Mouse (Mus musculus): ENCODE data around the gene Gm45208.
"Not testable (repeated sequence)": the region's sequence is repeated elsewhere in the genome, so short reads cannot be mapped to it uniquely, and the experiment has no call there.

Gene Gm45208

GRCm38 (mm10) chrX:7727176-7727575 is 5.1 kb downstream of the Gm45208 start:
- in situ Hi-C loops (cut with MboI, MseI), result no loop called here

- in situ Hi-C loops (cut with MboI, MseI), result no loop called here
These were observed 6.3 kb downstream of the Gm45208 start, which contains the start of gene Praf2 for GRCm38 (mm10) chrX:7728215-7728921. Praf2 (plus strand) TSS chrX:7728439.

GRCm38 (mm10) chrX:7728922-7729265 is 6.8 kb downstream of the Gm45208 start:
- in situ Hi-C loops (cut with MboI, MseI), result no loop called here

GRCm38 (mm10) chrX:7733571-7734156 is 11.6 kb downstream of the Gm45208 start:
- in situ Hi-C loops (cut with MboI, MseI), result no loop called here

- in situ Hi-C loops (cut with MboI, MseI), result no loop called here
These were observed 17.5 kb downstream of the Gm45208 start for GRCm38 (mm10) chrX:7739336-7740081.

DNA sequence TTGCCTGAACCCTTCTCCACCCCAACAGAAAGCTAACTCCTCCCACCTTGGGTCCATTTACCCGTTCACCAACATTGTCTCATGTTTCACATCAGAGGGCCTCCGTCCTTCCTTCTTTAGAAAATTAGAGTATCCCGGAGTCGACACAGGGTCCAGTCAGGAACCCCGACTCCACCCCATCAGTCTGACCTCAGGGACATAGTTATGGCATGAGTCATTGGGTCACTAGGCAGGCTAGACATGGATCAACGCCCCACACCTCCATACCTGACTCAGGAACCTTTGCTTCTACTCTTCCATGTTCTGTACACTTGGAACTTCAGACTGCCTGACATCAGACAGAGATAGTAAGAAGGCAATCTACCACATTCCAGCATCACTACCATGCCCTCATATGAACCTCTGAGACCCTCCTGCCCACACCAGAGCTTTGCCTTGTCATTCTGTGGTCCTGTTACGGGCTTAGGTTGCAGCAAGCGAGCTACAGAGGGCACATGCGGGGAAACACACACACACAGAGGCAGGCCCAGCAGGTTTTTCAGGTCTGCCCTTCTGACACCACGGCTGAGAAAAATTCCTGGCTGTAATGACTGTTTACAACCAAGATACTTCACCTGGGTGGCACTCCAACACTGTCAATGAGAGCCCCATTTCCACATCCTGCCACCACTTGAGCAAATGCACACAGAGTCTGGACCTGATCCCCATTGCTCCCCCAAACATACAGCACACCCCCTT is 18.2 kb downstream of the Gm45208 start:
- in situ Hi-C loops (cut with MboI, MseI), result no loop called here

- in situ Hi-C loops (cut with MboI, MseI), result no loop called here
These were observed 19.1 kb downstream of the Gm45208 start for GRCm38 (mm10) chrX:7741103-7741502.

DNA sequence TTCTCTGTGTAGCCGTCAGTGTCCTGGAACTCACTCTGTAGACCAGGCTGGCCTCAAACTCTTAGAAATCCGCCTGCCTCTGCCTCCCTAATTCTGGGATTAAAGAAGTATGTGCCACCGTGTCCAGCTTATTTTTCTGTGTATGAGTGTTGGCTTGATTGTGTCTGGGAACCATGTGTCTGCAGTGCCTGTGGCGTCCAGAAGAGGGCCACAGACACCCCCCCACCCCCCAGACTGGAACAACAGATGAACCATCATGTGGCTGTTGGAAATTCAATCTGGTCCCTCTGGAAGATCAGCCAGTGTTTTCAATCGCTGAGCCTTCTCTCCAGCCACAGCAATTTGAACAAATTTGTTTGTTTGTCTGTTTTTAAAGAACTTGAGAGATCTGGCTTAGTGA is 21.4 kb downstream of the Gm45208 start:
- in situ Hi-C loops (cut with MboI, MseI), result no loop called here

DNA sequence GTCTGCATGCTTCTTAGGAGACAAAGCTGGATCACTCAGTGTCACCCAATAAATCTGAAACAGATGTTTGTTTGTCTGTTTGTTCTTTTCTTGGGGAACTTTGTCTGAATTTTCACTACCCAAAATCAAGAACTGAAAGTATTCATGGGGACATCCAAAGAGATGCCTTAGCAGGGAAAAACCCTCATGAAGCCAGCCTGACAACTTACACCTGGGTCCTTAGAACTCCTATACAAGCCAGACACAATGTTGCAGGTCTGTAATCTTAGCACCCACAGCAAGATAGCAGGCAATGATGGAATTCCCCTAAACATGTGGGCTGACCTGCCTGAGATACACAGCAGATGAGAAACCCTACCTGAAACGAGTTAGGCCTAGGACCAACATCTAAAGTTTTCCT is 22.9 kb downstream of the Gm45208 start:
- in situ Hi-C loops (cut with MboI, MseI), result no loop called here

- in situ Hi-C loops (cut with MboI, MseI), result no loop called here
These were observed 23.4 kb downstream of the Gm45208 start for GRCm38 (mm10) chrX:7745429-7745828.

- in situ Hi-C loops (cut with MboI, MseI), result no loop called here
These were observed 28.5 kb downstream of the Gm45208 start, which contains the start of gene Ccdc120 for GRCm38 (mm10) chrX:7750432-7751116. Ccdc120 (minus strand) TSS chrX:7750905.

- in situ Hi-C loops (cut with MboI, MseI), result not testable (repeated sequence)
These were observed 31.6 kb downstream of the Gm45208 start for GRCm38 (mm10) chrX:7753627-7754026.

GRCm38 (mm10) chrX:7762137-7762920 is 40.3 kb downstream of the Gm45208 start, which contains the start of gene Tfe3:
Tfe3 (plus strand) TSS chrX:7762560.
- in situ Hi-C loops (cut with MboI, MseI), result no loop called here

DNA sequence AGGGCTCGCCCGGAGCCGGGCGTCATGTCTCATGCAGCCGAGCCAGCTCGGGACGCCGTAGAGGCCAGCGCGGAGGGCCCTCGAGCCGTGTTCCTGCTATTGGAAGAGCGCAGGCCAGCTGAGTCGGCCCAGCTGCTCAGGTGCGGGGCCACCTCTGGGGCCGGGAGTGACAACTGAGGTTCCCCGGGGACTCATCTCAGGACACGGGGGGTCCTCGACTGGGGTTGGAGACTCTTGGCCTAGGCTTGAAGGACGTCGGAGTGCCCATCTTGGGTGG is 40.8 kb downstream of the Gm45208 start:
- in situ Hi-C loops (cut with MboI, MseI), result no loop called here

GRCm38 (mm10) chrX:7763631-7764393 is 41.8 kb downstream of the Gm45208 start:
- in situ Hi-C loops (cut with MboI, MseI), result no loop called here

GRCm38 (mm10) chrX:7764657-7765280 is 42.7 kb downstream of the Gm45208 start:
- in situ Hi-C loops (cut with MboI, MseI), result no loop called here

DNA sequence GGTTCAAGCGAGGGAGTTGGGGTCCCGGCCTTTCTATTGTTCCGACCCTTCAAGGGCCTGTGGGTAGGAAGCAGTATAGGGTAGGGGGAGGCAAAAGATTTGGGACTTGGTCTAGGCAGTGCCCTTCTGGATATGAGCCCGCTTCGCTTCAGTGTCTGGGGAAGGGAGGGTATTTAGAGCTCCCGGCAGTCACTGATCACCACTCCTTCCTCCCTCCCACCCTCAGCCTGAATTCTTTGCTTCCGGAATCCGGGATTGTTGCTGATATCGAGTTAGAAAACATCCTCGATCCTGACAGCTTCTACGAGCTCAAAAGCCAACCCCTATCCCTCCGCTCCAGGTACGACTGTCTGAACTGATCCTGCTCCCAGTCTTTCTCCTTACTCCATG is 43.2 kb downstream of the Gm45208 start:
- in situ Hi-C loops (cut with MboI, MseI), result no loop called here

DNA sequence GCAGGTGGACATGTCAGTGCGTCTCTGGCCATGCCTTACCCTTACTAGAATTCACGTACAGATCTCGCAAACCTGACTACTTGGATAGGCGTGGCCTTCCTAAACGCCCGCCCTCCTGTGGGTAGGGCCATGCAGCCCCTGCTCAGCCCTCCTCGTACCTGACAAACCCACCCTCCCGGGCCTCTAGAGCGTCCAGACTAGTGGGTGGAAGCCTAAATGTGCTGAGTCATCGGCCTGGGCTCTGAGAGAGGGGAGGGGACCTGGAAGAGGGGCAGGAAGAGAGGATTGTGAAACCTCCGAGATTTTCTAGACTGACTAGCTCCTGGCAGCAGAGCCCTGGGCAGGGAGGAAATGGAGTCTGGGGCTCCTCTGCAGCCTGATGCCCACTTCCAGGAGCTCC is 43.7 kb downstream of the Gm45208 start:
- in situ Hi-C loops (cut with MboI, MseI), result no loop called here

- in situ Hi-C loops (cut with MboI, MseI), result no loop called here
These were observed 47.4 kb downstream of the Gm45208 start for GRCm38 (mm10) chrX:7769302-7770017.
